Mouse (Mus musculus) lung, postnatal 0 days (tissue): ENCODE measurements around the gene Ilf2.

Source experiments
- CTCF ChIP-seq: IDR thresholded peaks from 2 replicates; pipeline ENCODE4 v1.5.1; 2016; ENCODE audit warnings: antibody characterized with exemption, mild to moderate bottlenecking
- EP300 ChIP-seq: IDR thresholded peaks from 2 replicates; pipeline ENCODE4 v1.6.1; 2016; ENCODE audit warnings: antibody characterized with exemption, mild to moderate bottlenecking, control low read depth

GRCm38 (mm10) chr3:90465081-90465685, 10.7 kb upstream of the Ilf2 start:
- TF ChIP-seq CTCF (no peak), EP300 (no peak)
